Mouse (Mus musculus): Measurements from ENCODE around the gene Kcnrg.
A peak's percentile ranks its signal among the peaks of the same experiment; 100 is the strongest.

The Kcnrg gene

DNA sequence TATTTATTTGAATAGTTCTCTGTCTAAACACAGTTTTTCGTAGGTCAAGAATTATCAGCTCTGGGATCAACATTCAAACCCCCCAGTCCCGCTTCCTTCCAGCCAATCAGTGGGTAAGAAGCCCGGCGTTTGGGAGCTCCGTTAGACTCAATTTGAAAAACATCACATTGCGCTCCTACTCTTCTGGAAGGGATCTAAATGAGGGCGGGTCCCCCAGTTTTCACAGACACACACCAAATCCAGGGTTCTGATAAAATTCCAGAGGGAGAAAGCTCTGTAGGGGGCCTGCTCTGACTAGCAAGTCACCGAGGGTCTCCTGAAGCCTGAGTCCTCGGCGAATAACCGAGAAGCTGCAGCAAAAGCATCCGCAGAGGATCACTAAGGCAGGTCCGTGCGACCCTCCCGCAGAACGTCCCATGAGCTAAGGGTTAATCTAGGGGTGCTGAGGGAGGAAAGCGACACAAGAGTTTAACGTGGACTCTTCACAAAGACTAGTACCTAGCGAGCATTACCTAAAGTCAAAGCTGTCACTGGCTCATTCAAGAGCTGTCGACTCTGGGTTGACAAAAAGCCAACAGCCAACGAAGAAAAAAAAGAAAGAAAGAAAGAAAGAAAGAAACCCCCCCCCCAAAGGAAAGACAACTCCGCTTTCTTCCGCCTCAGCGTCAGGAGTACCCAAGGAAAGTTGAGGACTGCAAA is 40.1 kb downstream of the Kcnrg start:
- peak; percentile 56 for DNase-seq

DNA sequence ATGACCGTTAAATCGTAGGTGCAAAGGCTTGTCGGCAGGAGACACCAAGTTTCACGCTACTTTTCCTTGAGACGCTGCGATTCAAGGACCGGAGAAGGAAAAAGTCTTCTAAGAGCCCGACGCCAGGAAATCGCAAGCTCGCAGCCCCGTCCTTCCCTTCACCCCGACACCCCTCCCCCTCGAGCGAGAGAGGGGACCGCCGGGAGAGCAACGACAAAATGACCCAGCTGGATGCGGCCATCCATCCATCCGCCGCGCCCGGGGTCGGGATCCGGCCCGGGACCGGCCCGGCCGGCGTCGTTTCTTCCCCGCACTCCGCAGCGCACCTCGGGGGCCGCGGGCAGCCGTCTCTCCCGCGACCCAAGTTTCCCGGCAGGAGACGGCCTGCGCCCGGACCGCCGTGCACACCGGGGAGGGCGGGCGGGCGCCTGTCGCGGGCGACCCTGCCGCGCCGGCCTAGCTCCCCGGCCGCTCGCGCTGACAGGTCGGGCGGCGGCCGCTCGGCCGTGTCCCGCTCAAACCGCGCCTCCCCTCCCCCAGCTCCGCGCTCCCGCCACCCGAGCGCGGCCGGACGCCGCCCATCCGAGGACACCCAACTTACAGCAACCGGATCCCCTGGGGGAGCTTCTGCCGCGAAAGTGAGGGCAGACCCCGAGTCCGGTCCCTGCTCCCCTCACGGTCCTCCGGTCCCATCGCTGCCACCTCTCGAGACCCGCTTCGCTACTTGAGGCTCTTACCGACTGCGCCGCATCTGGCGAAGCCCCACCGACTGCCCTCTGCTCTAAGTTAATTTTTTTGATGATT is 40.8 kb downstream of the Kcnrg start:
- DNase-seq = peak; percentile 77

DNA sequence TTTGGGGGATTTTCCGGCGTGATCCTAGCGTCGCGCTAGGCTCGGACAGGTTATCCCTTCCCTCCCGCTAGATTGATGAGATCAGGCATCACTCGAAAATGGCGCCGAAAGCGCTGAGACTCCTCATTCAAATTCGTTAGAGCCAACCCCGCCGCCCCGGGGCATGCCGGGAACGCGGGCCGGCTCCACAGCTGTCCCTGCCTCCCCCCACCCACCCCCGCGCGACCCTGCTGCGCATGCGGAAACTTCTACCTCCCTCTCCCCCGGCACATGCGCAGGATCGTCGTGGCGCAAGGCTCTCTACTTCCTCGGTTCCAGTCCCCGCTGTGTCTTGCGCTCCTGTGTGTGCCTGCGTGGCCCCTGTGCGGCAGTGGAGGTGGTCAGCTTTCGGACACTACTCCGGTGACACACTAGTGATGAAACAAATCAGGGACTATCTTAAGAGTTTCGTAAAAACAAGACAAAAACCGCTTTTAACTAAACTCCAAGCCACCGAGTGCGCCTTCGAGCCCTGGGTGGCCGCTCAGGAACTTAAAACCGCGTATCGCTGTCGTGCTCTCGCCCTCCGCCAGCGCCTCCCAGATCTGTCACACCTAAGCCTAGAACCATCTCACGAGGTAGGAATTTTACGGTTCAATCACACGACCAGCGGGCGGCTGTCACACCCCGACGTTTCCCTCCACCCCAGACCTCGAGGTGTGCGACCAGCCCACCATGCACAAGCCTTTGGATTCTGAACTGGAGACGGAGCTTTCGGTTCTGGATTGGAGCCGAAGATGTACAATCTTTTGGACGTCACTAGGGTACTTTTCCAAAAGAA is 41.6 kb downstream of the Kcnrg start:
- peak; percentile 99 for DNase-seq

DNA sequence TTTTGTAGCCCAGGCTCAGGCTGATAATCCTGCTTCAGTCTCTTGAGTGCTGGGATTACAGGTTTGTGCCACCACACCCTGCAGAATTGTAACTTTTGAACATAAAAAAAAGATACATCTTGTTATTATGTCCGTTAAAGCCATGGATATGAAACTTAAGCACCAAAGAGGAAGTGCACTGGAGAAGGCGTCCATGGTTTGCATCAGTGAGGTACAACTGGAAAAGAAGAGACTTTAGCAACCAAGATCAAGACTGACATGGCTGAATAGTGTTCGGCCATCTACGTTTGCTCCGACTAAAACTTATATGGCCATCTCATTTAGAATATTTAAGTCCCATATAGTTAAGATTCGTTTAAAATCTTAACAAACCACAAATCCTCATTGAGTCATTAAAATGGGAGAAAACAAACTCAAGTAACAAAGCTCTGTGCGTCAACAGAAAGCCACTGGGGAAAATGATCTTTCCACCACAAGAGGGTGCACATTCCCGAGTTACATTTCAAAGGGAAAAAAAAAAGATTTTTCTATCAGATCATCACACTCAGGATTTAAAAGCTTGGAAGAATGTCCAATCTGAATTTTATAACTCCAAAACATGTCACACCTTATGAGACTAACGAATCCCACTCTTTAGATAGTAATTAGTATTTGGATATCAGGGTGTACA is 43.2 kb downstream of the Kcnrg start:
- peak; percentile 74 for DNase-seq

DNA sequence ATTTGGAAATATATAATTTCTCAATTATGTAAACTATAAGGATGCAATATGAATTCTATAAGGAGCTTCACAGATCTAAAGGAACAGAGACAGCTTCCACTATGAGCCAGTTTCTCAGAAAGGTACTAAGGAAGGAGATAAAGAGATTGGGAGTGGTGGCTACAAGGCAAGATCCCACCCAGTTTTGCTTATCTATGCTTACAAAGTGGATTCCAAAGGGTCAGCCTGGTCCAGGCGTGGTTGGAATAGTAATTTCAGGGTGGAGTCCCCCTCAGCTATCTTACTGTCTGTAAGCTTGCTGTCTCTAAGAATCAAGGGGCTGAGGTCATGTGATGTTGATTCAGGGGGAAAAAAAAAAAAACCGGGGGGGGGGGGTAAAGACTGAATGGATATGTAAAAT is 49.2 kb downstream of the Kcnrg start:
- no peak for DNase-seq

DNA sequence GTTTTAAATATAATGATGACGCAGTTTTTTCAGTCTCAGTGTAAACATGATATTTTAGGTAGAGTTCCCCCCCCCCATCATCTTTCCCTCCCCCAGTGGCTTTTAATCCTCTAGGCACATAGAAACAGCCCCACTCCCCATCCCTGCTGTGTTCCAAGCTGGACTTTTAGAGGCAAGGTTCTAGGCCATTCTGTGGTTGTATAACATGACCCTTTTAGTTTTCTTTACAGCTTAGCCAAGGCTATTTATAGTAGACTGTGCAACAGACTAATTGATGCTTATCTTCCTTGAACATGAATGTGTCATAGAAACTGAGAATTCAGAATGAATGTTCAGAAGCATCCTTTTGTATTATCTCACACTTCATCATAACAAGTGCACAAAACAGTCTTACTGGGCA is 54.2 kb downstream of the Kcnrg start:
- DNase-seq = no peak

DNA sequence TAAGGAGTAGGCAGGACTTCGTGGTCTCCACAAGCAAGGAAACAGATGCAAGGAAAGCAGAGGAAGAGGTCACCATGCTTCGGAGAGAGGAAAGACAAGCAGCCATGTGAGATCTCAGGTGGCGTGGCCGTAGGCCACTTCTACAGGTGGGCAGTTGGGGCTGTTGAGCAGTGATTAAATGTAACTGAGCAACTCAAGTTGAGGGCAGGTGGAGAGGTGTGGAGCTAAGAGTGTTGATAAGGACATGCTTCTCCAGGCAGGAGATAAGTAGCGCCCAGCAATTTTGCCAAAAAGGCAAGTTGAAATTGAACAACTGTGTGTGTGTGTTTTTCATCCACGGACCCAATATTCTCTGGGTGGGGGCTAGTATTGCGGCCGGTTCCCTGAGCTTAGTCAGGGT is 55.0 kb downstream of the Kcnrg start:
- DNase-seq = no peak

Data from kidney, postnatal 10 days (tissue).